Mouse (Mus musculus): ENCODE measurements around the gene Olfr1391. TPM values are rescaled to one million over a fixed set of nuclear protein-coding genes. Genes with fewer than 3 reads are reported as not detected.
"Not testable (repeated sequence)": the region's sequence is repeated elsewhere in the genome, so short reads cannot be mapped to it uniquely, and the experiment has no call there.

Gene Olfr1391
- polyA plus RNA-seq (2014; fragmentation: Nextera tagmentation; extraction: Ambion mirVana): not detected in 2 replicates

DNA sequence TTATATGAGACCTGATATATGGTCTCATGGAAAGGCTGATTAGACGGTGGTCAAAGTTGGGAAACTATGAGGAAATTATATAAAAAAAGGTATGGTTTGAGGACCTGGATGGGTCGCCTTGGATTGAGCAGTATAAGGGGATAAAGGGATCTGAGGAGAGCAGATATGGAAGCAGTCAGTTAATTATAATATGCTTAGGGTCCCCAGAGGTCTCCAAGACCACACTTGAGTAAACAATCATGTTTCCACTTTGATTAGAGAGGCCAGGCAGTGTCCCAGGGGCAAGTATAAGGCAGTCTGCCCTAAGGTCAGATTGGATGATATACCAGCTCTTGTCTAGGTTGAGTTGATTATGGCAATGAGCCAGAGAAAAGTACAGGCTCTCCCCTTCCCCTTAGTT, at the start of gene Olfr1391:
Gene Olfr1391, plus strand, starts transcription at position 301 of the 400 bp plus-strand sequence.
- no peak for ATAC-seq (ENCODE audit: low FRiP score, low TSS enrichment)
- DNase-seq: no peak
- H3K36me3 ChIP-seq (ENCODE audit: control insufficient read depth, insufficient read depth, low read length): no peaks in the 10 kb centered on the region
- H3K9ac ChIP-seq (replicated peaks; ENCODE audit: low read length): no peak within 1 kb of the TSS
- H3K9me3 ChIP-seq (ENCODE audit: control insufficient read depth, low read length): no peaks in the 10 kb centered on the region
- no peak within 1 kb of the TSS for H3K27ac ChIP-seq (replicated peaks; ENCODE audit: low read depth, low read length)
- no peak within 1 kb of the TSS for H3K4me3 ChIP-seq (replicated peaks; ENCODE audit: low read depth, low read length)
- H3K4me1 ChIP-seq (ENCODE audit: control insufficient read depth, insufficient read depth, low read length): no peaks in the 10 kb centered on the region
- H3K4me2 ChIP-seq (ENCODE audit: low read length): no peak within 1 kb of the TSS
- no peaks in the 10 kb centered on the region for H3K27me3 ChIP-seq (ENCODE audit: control insufficient read depth, insufficient read depth, low read length)
- WGBS: 83% methylated on average over 2 of the region's 2 CpGs

DNA sequence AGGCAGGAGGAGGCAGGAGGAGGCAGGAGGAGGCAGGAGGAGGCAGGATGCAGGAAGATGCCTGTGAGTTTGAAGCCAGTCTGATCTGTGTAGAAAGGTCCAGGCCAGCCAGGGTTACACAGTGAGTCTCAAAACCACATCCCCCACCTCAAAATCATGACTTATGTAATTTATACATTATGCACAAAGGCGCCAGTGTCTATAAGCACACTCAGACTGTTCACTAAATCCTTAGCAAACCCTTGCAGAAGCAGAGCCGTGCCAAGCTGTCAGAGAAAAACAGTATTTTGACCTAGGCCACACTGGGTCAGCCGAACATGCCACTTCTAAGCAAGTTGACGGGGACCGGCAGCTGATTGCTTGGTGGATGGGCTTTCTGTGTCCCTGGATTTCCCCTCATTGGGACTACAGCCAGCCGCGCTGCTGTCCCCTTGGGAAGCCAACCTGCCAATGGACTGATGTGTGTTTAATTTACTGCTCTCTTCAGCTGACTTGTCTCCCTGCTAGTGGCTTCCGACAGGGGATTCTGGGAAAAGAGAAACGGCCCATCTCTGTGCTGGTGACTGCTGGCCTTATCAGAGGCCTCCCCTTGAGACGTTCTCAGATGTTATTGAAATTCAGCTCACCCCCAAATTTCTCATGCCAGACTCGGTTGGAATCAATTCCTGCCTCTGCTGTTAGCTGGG, 48.6 kb upstream of the Olfr1391 start:
- H3K9ac ChIP-seq (replicated peaks; ENCODE audit: low read length): no peak overlapping the region
- no peaks in the 10 kb centered on the region for H3K27me3 ChIP-seq (ENCODE audit: control insufficient read depth, insufficient read depth, low read length)
- no peaks in the 10 kb centered on the region; the same call in 1 of the 2 replicates for H3K4me1 ChIP-seq (ENCODE audit: control insufficient read depth, insufficient read depth, low read length)
- H3K36me3 ChIP-seq (ENCODE audit: control insufficient read depth, insufficient read depth, low read length): no peaks in the 10 kb centered on the region
- 52% methylated on average over 11 of the region's 11 CpGs for WGBS
- no peak overlapping the region for H3K4me3 ChIP-seq (replicated peaks; ENCODE audit: low read depth, low read length)
- peak; percentile 43; the same call in 1 of the 2 replicates for ATAC-seq (ENCODE audit: low FRiP score, low TSS enrichment)
- H3K4me2 ChIP-seq (ENCODE audit: low read length): no peak overlapping the region
- H3K9me3 ChIP-seq (ENCODE audit: control insufficient read depth, low read length): no peaks in the 10 kb centered on the region
- peak overlapping the region; percentile 41; the same call in 1 of the 2 replicates for H3K27ac ChIP-seq (replicated peaks; ENCODE audit: low read depth, low read length)
- DNase-seq: peak; percentile 55

DNA sequence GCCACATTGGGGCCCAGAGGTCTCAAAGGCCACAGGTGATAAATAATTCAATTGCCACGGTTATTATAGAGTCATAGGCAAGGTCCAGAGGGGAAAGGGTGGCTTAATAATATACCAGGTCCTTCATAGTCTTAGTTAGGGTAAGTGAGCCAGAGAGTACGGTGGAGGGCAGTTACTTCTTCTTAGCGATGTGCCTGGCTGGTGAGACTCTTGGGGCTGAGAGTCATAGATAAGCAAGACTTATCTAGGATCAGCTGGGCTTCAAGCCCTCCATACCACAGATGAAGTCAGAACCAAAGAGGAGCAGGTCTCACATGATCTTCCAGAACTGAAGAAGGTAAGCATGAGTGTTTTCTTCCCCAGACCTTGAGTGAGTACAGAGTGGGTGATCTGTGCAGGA, 44.3 kb upstream of the Olfr1391 start, which contains the start of gene Olfr1393:
Gene Olfr1393, plus strand, starts transcription at position 83 of the 400 bp plus-strand sequence.
- ATAC-seq (ENCODE audit: low FRiP score, low TSS enrichment): no peak
- whole genome bisulfite sequencing: 87% methylated on average over 3 of the region's 3 CpGs
- DNase-seq: no peak

DNA sequence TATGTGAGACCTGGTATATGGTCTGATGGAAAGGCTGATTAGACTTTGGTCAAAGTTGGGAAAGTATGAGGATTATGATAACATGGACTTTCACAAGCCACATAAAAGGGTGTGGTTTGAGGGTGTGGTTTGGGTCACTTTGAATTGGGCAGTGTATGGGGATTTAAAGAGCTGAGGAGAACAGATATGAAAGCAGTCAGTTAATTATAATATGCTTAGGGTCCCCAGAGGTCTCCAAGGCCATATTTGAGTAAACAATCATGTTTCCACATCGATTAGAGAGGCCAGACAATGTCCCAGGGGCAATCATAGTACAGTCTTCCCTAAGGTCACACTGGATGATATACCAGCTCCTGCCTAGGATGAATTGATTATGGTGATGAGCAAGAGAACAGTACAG, 37.6 kb upstream of the Olfr1391 start, which contains the start of gene Olfr1392:
Gene Olfr1392, plus strand, starts transcription at position 301 of the 400 bp plus-strand sequence.
- not testable (repeated sequence) for H3K36me3 ChIP-seq (ENCODE audit: control insufficient read depth, insufficient read depth, low read length); H3K27me3 ChIP-seq (ENCODE audit: control insufficient read depth, insufficient read depth, low read length); ATAC-seq (ENCODE audit: low FRiP score, low TSS enrichment); H3K9me3 ChIP-seq (ENCODE audit: control insufficient read depth, low read length); H3K4me3 ChIP-seq (replicated peaks; ENCODE audit: low read depth, low read length); H3K4me1 ChIP-seq (ENCODE audit: control insufficient read depth, insufficient read depth, low read length); DNase-seq; H3K4me2 ChIP-seq (ENCODE audit: low read length); H3K9ac ChIP-seq (replicated peaks; ENCODE audit: low read length); H3K27ac ChIP-seq (replicated peaks; ENCODE audit: low read depth, low read length)
- WGBS: 54% methylated on average over 1 of the region's 1 CpGs

More for the DNA sequence above, 44.3 kb upstream of the Olfr1391 start, which contains the start of gene Olfr1393:
- Histone ChIP-seq H3K9ac (replicated peaks; ENCODE audit: low read length) (no peak within 1 kb of the TSS), H3K4me3 (replicated peaks; ENCODE audit: low read depth, low read length) (no peak within 1 kb of the TSS), H3K4me1 (ENCODE audit: control insufficient read depth, insufficient read depth, low read length) (no peaks in the 10 kb centered on the region; the same call in 1 of the 2 replicates), H3K36me3 (ENCODE audit: control insufficient read depth, insufficient read depth, low read length) (no peaks in the 10 kb centered on the region), H3K27me3 (ENCODE audit: control insufficient read depth, insufficient read depth, low read length) (no peaks in the 10 kb centered on the region), H3K27ac (replicated peaks; ENCODE audit: low read depth, low read length) (no peak within 1 kb of the TSS), H3K9me3 (ENCODE audit: control insufficient read depth, low read length) (0 out of 2 replicates have a peak, but pooled peaks cover under 1% of the 10 kb centered on the region), H3K4me2 (ENCODE audit: low read length) (no peak within 1 kb of the TSS)

DNA sequence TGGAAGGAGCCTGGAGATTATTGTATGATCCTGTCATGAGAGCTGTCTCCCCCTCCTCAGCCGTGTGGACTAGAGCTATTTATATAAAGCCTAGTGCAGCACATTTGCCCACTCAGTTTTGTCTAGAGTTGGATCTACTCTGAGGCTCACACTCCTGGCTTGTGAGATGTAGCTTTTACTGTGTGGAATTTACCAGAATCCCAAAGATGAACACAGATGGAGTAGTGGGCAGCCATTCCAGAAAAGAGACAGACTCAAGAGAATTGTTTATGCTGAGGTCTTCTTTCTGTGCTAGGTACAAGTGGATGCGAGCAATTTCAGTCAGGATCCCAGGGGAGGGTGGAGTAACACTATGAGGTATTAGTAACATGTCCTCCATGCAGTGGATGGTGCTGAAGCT, 35.3 kb upstream of the Olfr1391 start:
- no peak overlapping the region for H3K27ac ChIP-seq (replicated peaks; ENCODE audit: low read depth, low read length)
- H3K9ac ChIP-seq (replicated peaks; ENCODE audit: low read length): no peak overlapping the region
- no peak overlapping the region for H3K4me3 ChIP-seq (replicated peaks; ENCODE audit: low read depth, low read length)
- 0 out of 2 replicates have a peak, but pooled peaks cover 3% of the 10 kb centered on the region for H3K9me3 ChIP-seq (ENCODE audit: control insufficient read depth, low read length)
- ATAC-seq (ENCODE audit: low FRiP score, low TSS enrichment) (no peak), DNase-seq (no peak)
- H3K4me1 ChIP-seq (ENCODE audit: control insufficient read depth, insufficient read depth, low read length): no peaks in the 10 kb centered on the region
- no peak overlapping the region for H3K4me2 ChIP-seq (ENCODE audit: low read length)
- H3K27me3 ChIP-seq (ENCODE audit: control insufficient read depth, insufficient read depth, low read length): no peaks in the 10 kb centered on the region
- 89% methylated on average over 2 of the region's 2 CpGs for WGBS
- no peaks in the 10 kb centered on the region for H3K36me3 ChIP-seq (ENCODE audit: control insufficient read depth, insufficient read depth, low read length)

DNA sequence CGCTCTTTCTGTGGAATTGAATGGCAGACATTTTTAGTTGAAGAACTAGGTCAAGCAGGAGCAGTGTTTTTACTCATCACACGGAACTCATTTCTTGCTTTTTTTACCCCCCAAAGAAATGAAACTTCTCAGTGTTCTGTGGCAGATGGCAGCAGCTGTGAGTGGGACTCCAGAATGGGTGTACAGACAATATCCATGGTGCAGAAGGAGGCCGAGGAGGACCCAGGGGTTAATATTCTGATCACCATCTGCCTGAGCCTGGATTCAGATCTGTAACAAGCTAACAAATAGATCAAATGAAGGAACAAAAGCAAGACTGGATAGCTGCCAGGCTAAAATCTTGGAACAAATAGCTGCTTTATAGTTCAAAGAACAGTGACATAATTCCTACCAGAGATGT, 29.8 kb upstream of the Olfr1391 start:
- Histone ChIP-seq H3K4me1 (ENCODE audit: control insufficient read depth, insufficient read depth, low read length) (no peaks in the 10 kb centered on the region), H3K27ac (replicated peaks; ENCODE audit: low read depth, low read length) (no peak overlapping the region), H3K9me3 (ENCODE audit: control insufficient read depth, low read length) (no peaks in the 10 kb centered on the region), H3K4me2 (ENCODE audit: low read length) (no peak overlapping the region), H3K27me3 (ENCODE audit: control insufficient read depth, insufficient read depth, low read length) (no peaks in the 10 kb centered on the region), H3K4me3 (replicated peaks; ENCODE audit: low read depth, low read length) (no peak overlapping the region), H3K9ac (replicated peaks; ENCODE audit: low read length) (no peak overlapping the region), H3K36me3 (ENCODE audit: control insufficient read depth, insufficient read depth, low read length) (no peaks in the 10 kb centered on the region)
- peak; percentile 14 for DNase-seq
- WGBS: 68% methylated on average over 3 of the region's 3 CpGs
- ATAC-seq (ENCODE audit: low FRiP score, low TSS enrichment): no peak

DNA sequence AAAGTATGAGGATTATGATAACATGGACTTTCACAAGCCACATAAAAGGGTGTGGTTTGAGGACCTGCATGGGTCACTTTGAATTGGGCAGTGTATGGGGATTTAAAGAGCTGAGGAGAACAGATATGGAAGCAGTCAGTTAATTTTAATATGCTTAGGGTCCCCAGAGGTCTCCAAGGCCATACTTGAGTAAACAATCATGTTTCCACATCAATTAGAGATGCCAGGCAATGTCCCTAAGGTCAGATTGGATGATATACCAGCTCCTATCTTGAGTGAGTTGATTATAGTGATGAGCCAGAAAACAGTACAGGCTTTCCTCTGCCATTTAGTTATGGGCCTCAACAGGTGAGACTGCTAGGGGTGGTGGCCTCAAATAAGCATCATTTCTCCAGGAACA, 18.1 kb upstream of the Olfr1391 start, which contains the start of gene Olfr10:
Gene Olfr10, plus strand, starts transcription at position 301 of the 400 bp plus-strand sequence.
- H3K9ac ChIP-seq (replicated peaks; ENCODE audit: low read length): no peak within 1 kb of the TSS
- no peaks in the 10 kb centered on the region for H3K4me1 ChIP-seq (ENCODE audit: control insufficient read depth, insufficient read depth, low read length)
- no peaks in the 10 kb centered on the region for H3K36me3 ChIP-seq (ENCODE audit: control insufficient read depth, insufficient read depth, low read length)
- no peaks in the 10 kb centered on the region for H3K27me3 ChIP-seq (ENCODE audit: control insufficient read depth, insufficient read depth, low read length)
- ATAC-seq (ENCODE audit: low FRiP score, low TSS enrichment) (no peak), DNase-seq (no peak)
- no peaks in the 10 kb centered on the region for H3K9me3 ChIP-seq (ENCODE audit: control insufficient read depth, low read length)
- H3K27ac ChIP-seq (replicated peaks; ENCODE audit: low read depth, low read length): no peak within 1 kb of the TSS
- H3K4me3 ChIP-seq (replicated peaks; ENCODE audit: low read depth, low read length): no peak within 1 kb of the TSS
- H3K4me2 ChIP-seq (ENCODE audit: low read length): no peak within 1 kb of the TSS

DNA sequence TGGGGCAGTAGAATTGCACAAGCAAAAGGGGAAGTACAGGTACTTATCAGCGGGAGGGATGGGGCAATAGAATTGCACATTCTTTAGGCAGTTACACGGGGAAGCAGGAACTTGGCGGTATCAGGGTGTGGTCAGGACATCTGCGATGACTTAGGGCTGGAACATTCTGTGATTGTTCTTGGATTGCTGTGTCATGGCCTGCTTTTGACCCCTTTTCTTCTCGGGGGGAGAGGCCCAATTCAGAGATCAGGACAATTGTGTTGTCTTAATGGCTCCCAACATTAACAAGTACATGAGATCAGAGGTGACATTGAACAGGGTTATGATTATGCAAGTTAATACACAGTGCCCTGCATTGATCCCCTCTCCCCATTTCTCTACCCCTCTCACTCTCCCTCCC, 14.0 kb upstream of the Olfr1391 start:
- DNase-seq; H3K9ac ChIP-seq (replicated peaks; ENCODE audit: low read length); H3K36me3 ChIP-seq (ENCODE audit: control insufficient read depth, insufficient read depth, low read length); H3K4me3 ChIP-seq (replicated peaks; ENCODE audit: low read depth, low read length); H3K4me1 ChIP-seq (ENCODE audit: control insufficient read depth, insufficient read depth, low read length); H3K9me3 ChIP-seq (ENCODE audit: control insufficient read depth, low read length); H3K27me3 ChIP-seq (ENCODE audit: control insufficient read depth, insufficient read depth, low read length); ATAC-seq (ENCODE audit: low FRiP score, low TSS enrichment); H3K27ac ChIP-seq (replicated peaks; ENCODE audit: low read depth, low read length); H3K4me2 ChIP-seq (ENCODE audit: low read length): not testable (repeated sequence)
- WGBS: 83% methylated on average over 5 of the region's 5 CpGs

DNA sequence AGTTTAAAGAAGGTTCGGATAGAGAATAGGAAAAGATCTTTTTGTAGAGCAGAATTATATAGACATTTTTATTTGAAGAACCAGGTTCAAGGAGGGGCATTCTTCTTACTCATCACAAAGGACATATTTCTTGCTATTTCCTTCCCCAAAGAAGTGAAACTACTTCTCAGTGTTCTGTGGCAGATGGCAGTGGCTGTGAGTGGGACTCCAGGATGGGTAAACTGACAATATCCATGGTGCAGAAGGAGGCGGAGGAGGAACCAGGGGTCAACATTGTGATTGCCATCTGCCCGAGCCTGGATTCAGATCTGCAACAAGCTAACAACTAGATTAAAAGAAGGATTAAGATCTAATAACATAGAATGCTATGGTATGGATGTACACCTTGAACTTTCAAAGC, 4.2 kb downstream of the Olfr1391 start:
- H3K4me3 ChIP-seq (replicated peaks; ENCODE audit: low read depth, low read length): no peak overlapping the region
- no peak overlapping the region for H3K9ac ChIP-seq (replicated peaks; ENCODE audit: low read length)
- DNase-seq (no peak), ATAC-seq (ENCODE audit: low FRiP score, low TSS enrichment) (no peak)
- no peaks in the 10 kb centered on the region for H3K4me1 ChIP-seq (ENCODE audit: control insufficient read depth, insufficient read depth, low read length)
- no peak overlapping the region for H3K4me2 ChIP-seq (ENCODE audit: low read length)
- no peaks in the 10 kb centered on the region for H3K27me3 ChIP-seq (ENCODE audit: control insufficient read depth, insufficient read depth, low read length)
- 86% methylated on average over 3 of the region's 3 CpGs for WGBS
- no peak overlapping the region for H3K27ac ChIP-seq (replicated peaks; ENCODE audit: low read depth, low read length)
- H3K36me3 ChIP-seq (ENCODE audit: control insufficient read depth, insufficient read depth, low read length): no peaks in the 10 kb centered on the region
- no peaks in the 10 kb centered on the region for H3K9me3 ChIP-seq (ENCODE audit: control insufficient read depth, low read length)

Measured in midbrain, embryonic 14.5 days (tissue).